Mouse (Mus musculus): ENCODE measurements around the gene Ces3a. TPM values are rescaled to one million over a fixed set of nuclear protein-coding genes. Genes with fewer than 3 reads are reported as not detected.

The Ces3a gene
- total and polyA plus RNA-seq, 3 experiments = not detected

GRCm38 (mm10) chr8:105023087-105023486, 25.3 kb upstream of the Ces3a start:
- no peak for TF ChIP-seq MAFK (IDR thresholded peaks at IDR 0.05; ENCODE audit: borderline replicate concordance, low read depth, low read length)
- TF ChIP-seq TBP (IDR thresholded peaks at IDR 0.05; ENCODE audit: low read depth, low read length) = no peak
- no peak for TF ChIP-seq ZMIZ1 (IDR thresholded peaks at IDR 0.05; ENCODE audit: low read depth, low read length)
- no peak for TF ChIP-seq ZNF384 (IDR thresholded peaks at IDR 0.05; ENCODE audit: low read depth, low read length)
- TF ChIP-seq EP300 (IDR thresholded peaks at IDR 0.05; ENCODE audit: low read depth in 1 of 2, low read length in 2 of 2) = no peak
- TF ChIP-seq ETS1 (IDR thresholded peaks at IDR 0.05; ENCODE audit: low read depth, low read length) = no peak
- TF ChIP-seq MAX (IDR thresholded peaks at IDR 0.05; ENCODE audit: low read length) = no peak
- TF ChIP-seq TAL1 (IDR thresholded peaks at IDR 0.05; ENCODE audit: low read length) = no peak
- TF ChIP-seq UBTF (IDR thresholded peaks at IDR 0.05; ENCODE audit: borderline replicate concordance, insufficient read depth, low read depth, low read length) = no peak
- TF ChIP-seq POLR2A (IDR thresholded peaks at IDR 0.05; ENCODE audit: control insufficient read depth in 1 of 2, insufficient read depth in 1 of 2, low read depth in 1 of 2, low read length in 2 of 2, poor library complexity in 1 of 2) = no peak
- TF ChIP-seq TCF12 (IDR thresholded peaks at IDR 0.05; ENCODE audit: low read depth, low read length) = no peak
- no peaks in the 10 kb centered on the region for H3K4me1 ChIP-seq (ENCODE audit: control insufficient read depth in 1 of 2, insufficient read depth in 2 of 2, low read length in 2 of 2)
- no peaks in the 10 kb centered on the region for H3K79me2 ChIP-seq (ENCODE audit: control insufficient read depth, insufficient read depth, low read length, poor library complexity)

GRCm38 (mm10) chr8:105025050-105025449, 23.4 kb upstream of the Ces3a start:
- no peak overlapping the region for H3K27ac ChIP-seq (ENCODE audit: control insufficient read depth, low read depth, low read length)
- peak; percentile 80 for DNase-seq (ENCODE audit: low read depth, low spot score)

More at GRCm38 (mm10) chr8:105023087-105023486, 25.3 kb upstream of the Ces3a start:
- Histone ChIP-seq H3K9ac (ENCODE audit: control insufficient read depth, low read depth, low read length, poor library complexity, severe bottlenecking) (no peak overlapping the region), H3K4me3 (ENCODE audit: control insufficient read depth in 1 of 2, insufficient read depth in 1 of 2, low read depth in 2 of 2, low read length in 2 of 2) (no peak overlapping the region), H3K27me3 (ENCODE audit: control insufficient read depth in 1 of 2, insufficient read depth in 2 of 2, low read length in 2 of 2) (no peaks in the 10 kb centered on the region; a peak in 1 of 4 replicates), H3K9me3 (replicated peaks; ENCODE audit: insufficient read depth, low read length) (no peaks in the 10 kb centered on the region), H3K36me3 (ENCODE audit: control insufficient read depth in 1 of 2, insufficient read depth in 2 of 2, low read length in 2 of 2) (no peaks in the 10 kb centered on the region), H3K27ac (ENCODE audit: control insufficient read depth, low read depth, low read length) (no peak overlapping the region)
- DNase-seq (ENCODE audit: low read depth, low spot score) = no peak

GRCm38 (mm10) chr8:105043510-105043909, 4.9 kb upstream of the Ces3a start:
- Histone ChIP-seq H3K9ac (ENCODE audit: control insufficient read depth, low read depth, low read length, poor library complexity, severe bottlenecking) (no peak overlapping the region), H3K9me3 (replicated peaks; ENCODE audit: insufficient read depth, low read length) (no peaks in the 10 kb centered on the region), H3K79me2 (ENCODE audit: control insufficient read depth, insufficient read depth, low read length, poor library complexity) (no peaks in the 10 kb centered on the region), H3K4me3 (ENCODE audit: control insufficient read depth in 1 of 2, insufficient read depth in 1 of 2, low read depth in 2 of 2, low read length in 2 of 2) (no peak overlapping the region), H3K27ac (ENCODE audit: control insufficient read depth, low read depth, low read length) (no peak overlapping the region), H3K27me3 (ENCODE audit: control insufficient read depth in 1 of 2, insufficient read depth in 2 of 2, low read length in 2 of 2) (peaks cover under 1 to 2% of the 10 kb centered on the region in 2 experiments), H3K36me3 (ENCODE audit: control insufficient read depth in 1 of 2, insufficient read depth in 2 of 2, low read length in 2 of 2) (no peaks in the 10 kb centered on the region), H3K4me1 (ENCODE audit: control insufficient read depth in 1 of 2, insufficient read depth in 2 of 2, low read length in 2 of 2) (no peaks in the 10 kb centered on the region)
- TF ChIP-seq MXI1 (IDR thresholded peaks at IDR 0.05; ENCODE audit: low read depth, low read length) (no peak), MAZ (IDR thresholded peaks at IDR 0.05; ENCODE audit: low read depth, low read length) (no peak), UBTF (IDR thresholded peaks at IDR 0.05; ENCODE audit: borderline replicate concordance, insufficient read depth, low read depth, low read length) (no peak), POLR2A (IDR thresholded peaks at IDR 0.05; ENCODE audit: control insufficient read depth in 1 of 2, insufficient read depth in 1 of 2, low read depth in 1 of 2, low read length in 2 of 2, poor library complexity in 1 of 2) (no peak), ZNF384 (IDR thresholded peaks at IDR 0.05; ENCODE audit: low read depth, low read length) (no peak), KAT2A (conservative IDR thresholded peaks at IDR 0.05; ENCODE audit: low read depth, low read length) (no peak), ZC3H11A (IDR thresholded peaks at IDR 0.05; ENCODE audit: low read depth, low read length) (no peak), GABPA (IDR thresholded peaks at IDR 0.05; ENCODE audit: low read depth, low read length) (no peak), RAD21 (IDR thresholded peaks at IDR 0.05; ENCODE audit: low read depth, low read length) (no peak), E2F4 (IDR thresholded peaks at IDR 0.05; ENCODE audit: borderline replicate concordance, low read depth, low read length) (no peak)
- no peak for DNase-seq (ENCODE audit: low read depth, low spot score)

More at GRCm38 (mm10) chr8:105025050-105025449, 23.4 kb upstream of the Ces3a start:
- H3K27me3 ChIP-seq (ENCODE audit: control insufficient read depth in 1 of 2, insufficient read depth in 2 of 2, low read length in 2 of 2) = no peaks in the 10 kb centered on the region; a peak in 1 of 4 replicates
- H3K79me2 ChIP-seq (ENCODE audit: control insufficient read depth, insufficient read depth, low read length, poor library complexity) = no peaks in the 10 kb centered on the region
- TF ChIP-seq MAX (IDR thresholded peaks at IDR 0.05; ENCODE audit: low read length) (peak; percentile 76), CTCF (IDR thresholded peaks at IDR 0.05 in 2 of 3, conservative IDR thresholded peaks at IDR 0.05 in 1 of 3; ENCODE audit: control insufficient read depth in 1 of 3, insufficient read depth in 1 of 3, low read depth in 2 of 3, low read length in 3 of 3, poor library complexity in 1 of 3, severe bottlenecking in 1 of 3) (peak; percentile 72 to 93 (median 78)), MYC (IDR thresholded peaks at IDR 0.05; ENCODE audit: low read depth, low read length) (peak; percentile 93), MAFK (IDR thresholded peaks at IDR 0.05; ENCODE audit: borderline replicate concordance, low read depth, low read length) (peak; percentile 68; the same call in 1 of the 2 replicates), RAD21 (IDR thresholded peaks at IDR 0.05; ENCODE audit: low read depth, low read length) (peak; percentile 90), SMC3 (IDR thresholded peaks at IDR 0.05; ENCODE audit: low read depth, low read length) (peak; percentile 97), ZC3H11A (IDR thresholded peaks at IDR 0.05; ENCODE audit: low read depth, low read length) (peak; percentile 91), JUND (IDR thresholded peaks at IDR 0.05; ENCODE audit: low read depth, low read length) (no peak), RCOR1 (IDR thresholded peaks at IDR 0.05; ENCODE audit: low read depth, low read length) (no peak), MXI1 (IDR thresholded peaks at IDR 0.05; ENCODE audit: low read depth, low read length) (peak; percentile 47; the same call in 1 of the 2 replicates)
- no peaks in the 10 kb centered on the region for H3K36me3 ChIP-seq (ENCODE audit: control insufficient read depth in 1 of 2, insufficient read depth in 2 of 2, low read length in 2 of 2)
- no peak overlapping the region for H3K9ac ChIP-seq (ENCODE audit: control insufficient read depth, low read depth, low read length, poor library complexity, severe bottlenecking)
- no peak overlapping the region for H3K4me3 ChIP-seq (ENCODE audit: control insufficient read depth in 1 of 2, insufficient read depth in 1 of 2, low read depth in 2 of 2, low read length in 2 of 2)
- H3K9me3 ChIP-seq (replicated peaks; ENCODE audit: insufficient read depth, low read length) = no peaks in the 10 kb centered on the region
- no peaks in the 10 kb centered on the region for H3K4me1 ChIP-seq (ENCODE audit: control insufficient read depth in 1 of 2, insufficient read depth in 2 of 2, low read length in 2 of 2)
